Comparison of ENCODE assay signal across 28 mouse cellular contexts in genomic region chr17:41122939-41123338, GRCm38 (mm10).
"Had no signal": no experiment of that assay in that cellular context is flagged by ENCODE, and none has a peak within 500 bp of the region (broad histone marks: within the 10 kb centered on the region; RNA-seq: fewer than 3 reads in every experiment).

No protein-coding gene starts in this region.

- H3K4me1 ChIP-seq: heart, embryonic 10.5 days; heart, embryonic 12.5 days; hindbrain, embryonic 10.5 days; hindbrain, embryonic 12.5 days; intestine, embryonic 15.5 days; liver, embryonic 13.5 days; liver, embryonic 15.5 days had no signal

- ATAC-seq: hindbrain, embryonic 16.5 days; inflammation-experienced regulatory T-cells, adult 6 months; intestine, embryonic 15.5 days; intestine, postnatal 0 days had no signal

- H3K27me3 ChIP-seq: heart, embryonic 12.5 days; hindbrain, embryonic 12.5 days; intestine, embryonic 15.5 days; limb, embryonic 12.5 days; liver, embryonic 13.5 days; liver, embryonic 15.5 days had no signal

- H3K27ac ChIP-seq: gastrocnemius, adult 2 months; heart, embryonic 10.5 days; hindbrain, embryonic 10.5 days; hindbrain, embryonic 12.5 days; hindbrain, embryonic 14.5 days; intestine, embryonic 15.5 days; layer of hippocampus, adult 2 months; left cerebral cortex, adult 2 months; limb, embryonic 12.5 days; liver, embryonic 13.5 days; liver, embryonic 15.5 days had no signal

- H3K4me2 ChIP-seq: heart, embryonic 12.5 days; hindbrain, embryonic 12.5 days; hindbrain, embryonic 14.5 days; intestine, embryonic 15.5 days; limb, embryonic 12.5 days; liver, embryonic 11.5 days; liver, embryonic 13.5 days; liver, embryonic 15.5 days had no signal

- H3K36me3 ChIP-seq: heart, embryonic 10.5 days; heart, embryonic 12.5 days; hindbrain, embryonic 10.5 days; hindbrain, embryonic 12.5 days; intestine, embryonic 15.5 days; limb, embryonic 12.5 days; liver, embryonic 13.5 days; liver, embryonic 15.5 days had no signal

- H3K9ac ChIP-seq: heart, embryonic 12.5 days; hindbrain, embryonic 12.5 days; hindbrain, embryonic 14.5 days; intestine, embryonic 15.5 days; limb, embryonic 12.5 days; liver, embryonic 13.5 days; liver, embryonic 15.5 days had no signal

- DNase-seq: gastrocnemius, adult 2 months; gastrocnemius, postnatal 10 days; gastrocnemius, postnatal 25 days; heart, adult 18-20 months; heart, postnatal 10 days; heart, postnatal 4 days; kidney, adult 18-20 months; kidney, adult 8-10 months; kidney, postnatal 10 days; kidney, postnatal 25 days; kidney, postnatal 4 days; left cerebral cortex, postnatal 4 days; liver; liver, embryonic 13.5 days had no signal

- H3K4me3 ChIP-seq: gastrocnemius, adult 2 months; heart, embryonic 10.5 days; heart, embryonic 12.5 days; hindbrain, embryonic 10.5 days; hindbrain, embryonic 12.5 days; intestine, embryonic 15.5 days; layer of hippocampus, adult 2 months; left cerebral cortex, adult 2 months; limb, embryonic 12.5 days; liver, embryonic 13.5 days; liver, embryonic 15.5 days had no signal

- H3K9me3 ChIP-seq: heart, embryonic 10.5 days; heart, embryonic 12.5 days; hindbrain, embryonic 10.5 days; hindbrain, embryonic 12.5 days; intestine, embryonic 15.5 days; limb, embryonic 12.5 days; liver, embryonic 13.5 days; liver, embryonic 15.5 days had no signal
